Mouse (Mus musculus): ENCODE results near the gene Lepr. TPM values are rescaled to one million over a fixed set of nuclear protein-coding genes. Genes with fewer than 3 reads are reported as not detected.

The Lepr gene
- polyA plus RNA-seq (2014; fragmentation: Nextera tagmentation; extraction: Ambion mirVana): 1.6 and 3.0 TPM in 2 replicates

GRCm38 (mm10) chr4:101717367-101718121 lies at the start of gene Lepr:
Lepr (plus strand) TSS chr4:101717404.
- peak; percentile 65; the same call in 1 of the 2 replicates for ATAC-seq (ENCODE audit: low FRiP score)

GRCm38 (mm10) chr4:101669161-101669560 lies 48.0 kb upstream of the Lepr start:
- Histone ChIP-seq H3K27me3 (ENCODE audit: control insufficient read depth, insufficient read depth, low read length) (no peaks in the 10 kb centered on the region), H3K4me3 (ENCODE audit: low read depth, low read length) (no peak overlapping the region), H3K4me1 (ENCODE audit: control insufficient read depth, insufficient read depth, low read length) (no peaks in the 10 kb centered on the region), H3K36me3 (ENCODE audit: control insufficient read depth, insufficient read depth, low read length) (no peaks in the 10 kb centered on the region), H3K9me3 (ENCODE audit: control insufficient read depth, low read length) (no peaks in the 10 kb centered on the region), H3K27ac (ENCODE audit: low read depth, low read length) (no peak overlapping the region), H3K9ac (ENCODE audit: low read length) (no peak overlapping the region), H3K4me2 (no peak overlapping the region)
- WGBS: 87% methylated on average over 5 of the region's 5 CpGs
- DNase-seq (ENCODE audit: low spot score, missing footprints) (no peak), ATAC-seq (ENCODE audit: low FRiP score) (no peak)

More at GRCm38 (mm10) chr4:101717367-101718121, at the start of gene Lepr:
- 1% methylated on average over 50 of the region's 50 CpGs for WGBS
- DNase-seq (ENCODE audit: low spot score, missing footprints): peak; percentile 94
- Histone ChIP-seq H3K4me2 (peak within 1 kb of the TSS; percentile 92), H3K9me3 (ENCODE audit: control insufficient read depth, low read length) (no peaks in the 10 kb centered on the region), H3K4me1 (ENCODE audit: control insufficient read depth, insufficient read depth, low read length) (peaks cover 3% of the 10 kb centered on the region; the same call in 1 of the 2 replicates), H3K36me3 (ENCODE audit: control insufficient read depth, insufficient read depth, low read length) (no peaks in the 10 kb centered on the region), H3K9ac (ENCODE audit: low read length) (peak within 1 kb of the TSS; percentile 38; the same call in 1 of the 2 replicates), H3K27me3 (ENCODE audit: control insufficient read depth, insufficient read depth, low read length) (peaks cover 14% of the 10 kb centered on the region), H3K4me3 (ENCODE audit: low read depth, low read length) (peak within 1 kb of the TSS; percentile 45), H3K27ac (ENCODE audit: low read depth, low read length) (no peak within 1 kb of the TSS)

DNA sequence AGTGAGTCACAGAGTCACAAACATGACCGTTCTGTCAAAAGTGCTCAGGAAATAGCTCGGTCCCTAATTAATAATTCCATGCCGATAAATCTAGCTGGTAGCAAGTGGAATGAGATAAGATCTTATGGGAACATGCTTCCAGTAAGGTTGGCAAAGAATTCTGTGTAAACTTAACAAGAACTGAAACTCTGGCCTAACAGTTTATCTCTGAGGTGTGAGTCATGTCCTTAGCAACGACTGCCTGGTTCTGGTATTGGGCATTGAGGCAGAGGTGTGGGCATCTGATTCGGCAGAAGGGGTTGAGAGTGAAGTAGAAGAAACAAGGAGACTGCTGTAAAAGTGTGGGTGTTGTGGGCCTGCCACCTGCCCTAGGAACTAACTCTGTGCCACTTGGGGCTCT lies 47.4 kb upstream of the Lepr start:
- no peak overlapping the region for H3K9ac ChIP-seq (ENCODE audit: low read length)
- WGBS: 90% methylated on average over 5 of the region's 5 CpGs
- no peaks in the 10 kb centered on the region for H3K36me3 ChIP-seq (ENCODE audit: control insufficient read depth, insufficient read depth, low read length)
- H3K4me2 ChIP-seq: no peak overlapping the region
- H3K9me3 ChIP-seq (ENCODE audit: control insufficient read depth, low read length): no peaks in the 10 kb centered on the region
- H3K27me3 ChIP-seq (ENCODE audit: control insufficient read depth, insufficient read depth, low read length): no peaks in the 10 kb centered on the region
- H3K27ac ChIP-seq (ENCODE audit: low read depth, low read length): no peak overlapping the region
- no peak overlapping the region for H3K4me3 ChIP-seq (ENCODE audit: low read depth, low read length)
- no peaks in the 10 kb centered on the region for H3K4me1 ChIP-seq (ENCODE audit: control insufficient read depth, insufficient read depth, low read length)
- peak; percentile 14 for DNase-seq (ENCODE audit: low spot score, missing footprints)
- ATAC-seq (ENCODE audit: low FRiP score): no peak

DNA sequence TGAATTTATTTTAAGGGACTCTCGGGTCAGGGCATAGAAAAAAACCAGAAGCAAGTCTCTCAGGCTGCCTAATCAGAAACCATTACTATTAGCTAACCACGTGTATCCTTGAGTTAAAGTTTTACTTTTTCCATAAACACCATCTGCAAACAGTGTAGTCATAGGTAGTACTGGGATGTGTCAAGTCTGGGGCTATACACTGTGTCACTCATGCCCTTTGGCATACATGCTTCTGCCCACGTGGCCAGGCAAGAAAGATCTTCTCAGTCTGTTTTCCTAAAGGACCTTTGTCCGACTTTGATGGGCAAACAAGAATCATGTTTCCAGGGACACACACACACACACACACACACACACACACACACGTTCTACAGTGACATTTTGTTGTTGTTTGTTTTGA lies 42.4 kb upstream of the Lepr start:
- no peak overlapping the region for H3K4me2 ChIP-seq
- no peak overlapping the region for H3K4me3 ChIP-seq (ENCODE audit: low read depth, low read length)
- H3K27ac ChIP-seq (ENCODE audit: low read depth, low read length): no peak overlapping the region
- 78% methylated on average over 5 of the region's 5 CpGs for whole genome bisulfite sequencing
- no peaks in the 10 kb centered on the region for H3K27me3 ChIP-seq (ENCODE audit: control insufficient read depth, insufficient read depth, low read length)
- no peak overlapping the region for H3K9ac ChIP-seq (ENCODE audit: low read length)
- no peaks in the 10 kb centered on the region for H3K9me3 ChIP-seq (ENCODE audit: control insufficient read depth, low read length)
- DNase-seq (ENCODE audit: low spot score, missing footprints) (no peak), ATAC-seq (ENCODE audit: low FRiP score) (no peak)
- H3K4me1 ChIP-seq (ENCODE audit: control insufficient read depth, insufficient read depth, low read length): no peaks in the 10 kb centered on the region
- no peaks in the 10 kb centered on the region for H3K36me3 ChIP-seq (ENCODE audit: control insufficient read depth, insufficient read depth, low read length)

DNA sequence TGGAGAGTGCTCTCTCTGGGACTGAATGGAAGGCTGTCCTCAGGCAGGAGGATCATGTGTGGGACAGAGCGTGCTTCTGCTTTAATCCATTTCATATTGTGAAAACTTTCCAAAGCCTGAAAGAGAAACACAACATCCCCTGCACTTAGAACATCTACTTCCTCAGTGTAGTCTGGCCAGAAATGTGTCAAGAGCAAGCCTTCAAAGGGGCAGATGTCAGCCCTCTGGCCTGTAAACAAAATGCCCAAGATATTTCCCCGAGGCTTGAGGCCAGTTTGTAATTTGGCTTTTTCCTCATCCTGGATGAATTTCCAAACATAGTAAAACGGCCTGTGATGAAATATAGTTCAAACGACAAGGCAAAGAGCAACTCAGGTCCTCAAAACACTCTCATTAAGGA lies 41.5 kb upstream of the Lepr start:
- 82% methylated on average over 4 of the region's 4 CpGs for WGBS

DNA sequence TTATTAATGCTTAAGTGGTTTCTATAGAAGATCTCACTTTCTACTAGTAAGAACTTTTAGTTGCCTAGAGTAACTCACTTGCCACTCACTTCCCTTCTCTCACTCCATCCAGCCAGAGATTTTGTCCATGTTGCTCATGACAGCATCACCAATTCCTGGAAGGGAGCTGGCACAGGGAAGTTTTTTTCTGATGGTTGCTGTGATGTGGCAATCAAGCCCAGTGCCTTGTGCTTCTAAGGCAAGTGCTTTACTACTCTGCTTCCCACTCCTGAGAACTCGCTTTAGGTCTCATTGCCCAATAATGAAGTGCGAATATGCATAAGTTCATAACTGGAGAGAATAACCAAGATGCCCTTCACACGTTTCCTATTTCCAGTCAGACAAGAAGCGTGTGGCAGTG lies 34.6 kb upstream of the Lepr start:
- Histone ChIP-seq H3K27ac (ENCODE audit: low read depth, low read length) (no peak overlapping the region), H3K9ac (ENCODE audit: low read length) (no peak overlapping the region), H3K9me3 (ENCODE audit: control insufficient read depth, low read length) (no peaks in the 10 kb centered on the region), H3K4me3 (ENCODE audit: low read depth, low read length) (no peak overlapping the region), H3K27me3 (ENCODE audit: control insufficient read depth, insufficient read depth, low read length) (no peaks in the 10 kb centered on the region), H3K36me3 (ENCODE audit: control insufficient read depth, insufficient read depth, low read length) (no peaks in the 10 kb centered on the region), H3K4me2 (no peak overlapping the region), H3K4me1 (ENCODE audit: control insufficient read depth, insufficient read depth, low read length) (no peaks in the 10 kb centered on the region; the same call in 1 of the 2 replicates)
- WGBS: 92% methylated on average over 4 of the region's 4 CpGs
- ATAC-seq (ENCODE audit: low FRiP score) (no peak), DNase-seq (ENCODE audit: low spot score, missing footprints) (no peak)

More for the DNA sequence above, 41.5 kb upstream of the Lepr start:
- Histone ChIP-seq H3K4me2 (no peak overlapping the region), H3K9ac (ENCODE audit: low read length) (no peak overlapping the region), H3K27ac (ENCODE audit: low read depth, low read length) (no peak overlapping the region), H3K36me3 (ENCODE audit: control insufficient read depth, insufficient read depth, low read length) (no peaks in the 10 kb centered on the region), H3K27me3 (ENCODE audit: control insufficient read depth, insufficient read depth, low read length) (no peaks in the 10 kb centered on the region), H3K9me3 (ENCODE audit: control insufficient read depth, low read length) (no peaks in the 10 kb centered on the region), H3K4me1 (ENCODE audit: control insufficient read depth, insufficient read depth, low read length) (no peaks in the 10 kb centered on the region), H3K4me3 (ENCODE audit: low read depth, low read length) (no peak overlapping the region)
- no peak for ATAC-seq (ENCODE audit: low FRiP score)
- no peak for DNase-seq (ENCODE audit: low spot score, missing footprints)

- Histone ChIP-seq H3K4me1 (ENCODE audit: control insufficient read depth, insufficient read depth, low read length) (no peaks in the 10 kb centered on the region; the same call in 1 of the 2 replicates), H3K4me2 (no peak overlapping the region), H3K27ac (ENCODE audit: low read depth, low read length) (no peak overlapping the region), H3K4me3 (ENCODE audit: low read depth, low read length) (no peak overlapping the region), H3K36me3 (ENCODE audit: control insufficient read depth, insufficient read depth, low read length) (no peaks in the 10 kb centered on the region), H3K9me3 (ENCODE audit: control insufficient read depth, low read length) (no peaks in the 10 kb centered on the region), H3K27me3 (ENCODE audit: control insufficient read depth, insufficient read depth, low read length) (no peaks in the 10 kb centered on the region), H3K9ac (ENCODE audit: low read length) (no peak overlapping the region)
- DNase-seq (ENCODE audit: low spot score, missing footprints): no peak
- WGBS: 78% methylated on average over 3 of the region's 3 CpGs
- ATAC-seq (ENCODE audit: low FRiP score): no peak
Measured at GRCm38 (mm10) chr4:101683086-101683485, 34.1 kb upstream of the Lepr start.

DNA sequence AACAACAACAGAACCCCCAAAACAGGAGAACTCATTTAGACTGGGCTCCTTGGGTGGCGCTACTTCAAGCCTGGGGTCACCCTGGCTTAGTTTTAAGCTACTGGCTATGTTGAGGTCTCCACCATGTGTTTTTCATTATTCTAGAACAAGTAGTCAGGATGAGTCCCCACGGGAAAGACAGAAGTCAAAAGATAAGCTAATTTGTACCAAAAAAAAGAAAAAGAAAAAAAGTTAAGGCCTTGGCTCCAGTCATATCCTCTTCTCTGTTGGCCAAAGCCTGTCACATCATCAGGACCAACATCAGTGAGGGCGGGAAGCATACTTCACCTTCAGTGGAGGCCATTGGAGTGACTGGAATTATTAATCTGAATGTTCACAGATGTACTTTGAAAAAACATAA lies 32.4 kb upstream of the Lepr start:
- H3K9ac ChIP-seq (ENCODE audit: low read length): no peak overlapping the region
- no peaks in the 10 kb centered on the region for H3K9me3 ChIP-seq (ENCODE audit: control insufficient read depth, low read length)
- H3K4me3 ChIP-seq (ENCODE audit: low read depth, low read length): no peak overlapping the region
- WGBS: 86% methylated on average over 3 of the region's 3 CpGs
- H3K36me3 ChIP-seq (ENCODE audit: control insufficient read depth, insufficient read depth, low read length): no peaks in the 10 kb centered on the region
- H3K4me1 ChIP-seq (ENCODE audit: control insufficient read depth, insufficient read depth, low read length): no peaks in the 10 kb centered on the region; the same call in 1 of the 2 replicates
- DNase-seq (ENCODE audit: low spot score, missing footprints) (no peak), ATAC-seq (ENCODE audit: low FRiP score) (no peak)
- no peak overlapping the region for H3K27ac ChIP-seq (ENCODE audit: low read depth, low read length)
- H3K27me3 ChIP-seq (ENCODE audit: control insufficient read depth, insufficient read depth, low read length): no peaks in the 10 kb centered on the region
- no peak overlapping the region for H3K4me2 ChIP-seq

DNA sequence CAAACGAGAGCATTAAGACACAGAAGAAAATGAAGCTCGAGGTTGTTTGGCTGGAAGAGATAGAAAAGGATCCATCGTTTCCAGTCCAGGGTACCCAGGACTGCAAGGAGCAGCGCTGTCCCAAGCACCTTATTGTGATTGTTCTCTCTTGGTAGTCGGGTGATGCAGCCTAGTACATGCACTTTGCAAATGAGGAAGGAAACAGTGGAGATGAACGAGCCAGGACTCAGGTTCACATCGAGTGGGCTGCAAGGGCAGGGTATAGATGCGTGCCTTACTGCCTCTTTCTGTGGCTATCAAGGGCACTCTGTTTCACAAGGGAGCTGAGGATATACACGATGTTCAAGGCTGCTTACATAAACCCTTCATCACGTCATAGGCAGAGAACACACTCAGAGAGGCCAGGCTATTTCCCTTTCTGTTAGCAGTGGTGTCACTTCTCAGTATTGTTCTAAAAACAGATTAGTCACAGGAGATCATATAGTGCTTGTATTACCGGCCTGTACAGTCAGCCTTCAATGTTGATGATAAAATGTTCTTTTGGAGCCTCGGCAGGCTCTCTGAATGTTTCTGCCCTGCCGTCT lies 30.9 kb upstream of the Lepr start:
- Histone ChIP-seq H3K9ac (ENCODE audit: low read length) (no peak overlapping the region), H3K9me3 (ENCODE audit: control insufficient read depth, low read length) (no peaks in the 10 kb centered on the region), H3K27me3 (ENCODE audit: control insufficient read depth, insufficient read depth, low read length) (no peaks in the 10 kb centered on the region), H3K36me3 (ENCODE audit: control insufficient read depth, insufficient read depth, low read length) (no peaks in the 10 kb centered on the region), H3K4me2 (no peak overlapping the region), H3K27ac (ENCODE audit: low read depth, low read length) (no peak overlapping the region), H3K4me3 (ENCODE audit: low read depth, low read length) (no peak overlapping the region), H3K4me1 (ENCODE audit: control insufficient read depth, insufficient read depth, low read length) (no peaks in the 10 kb centered on the region; the same call in 1 of the 2 replicates)
- 84% methylated on average over 13 of the region's 13 CpGs for WGBS
- ATAC-seq (ENCODE audit: low FRiP score): no peak
- DNase-seq (ENCODE audit: low spot score, missing footprints): no peak
